Mouse (Mus musculus): ENCODE results near the gene Rnf145. TPM values are rescaled to one million over a fixed set of nuclear protein-coding genes. Genes with fewer than 3 reads are reported as not detected.
A peak's percentile ranks its signal among the peaks of the same experiment; 100 is the strongest.

The Rnf145 gene
- polyA plus RNA-seq, 1 experiment from 2014 or later = 71.9 TPM

GRCm38 (mm10) chr11:44496217-44496616 is 22.5 kb upstream of the Rnf145 start:
- H3K9ac ChIP-seq (replicated peaks; ENCODE audit: low read depth) = no peak overlapping the region
- H3K27me3 ChIP-seq (replicated peaks; ENCODE audit: insufficient read depth, low read length) = no peaks in the 10 kb centered on the region
- 36% methylated on average over 3 of the region's 3 CpGs for WGBS
- peak; percentile 48 for ATAC-seq
- peak; percentile 61 for DNase-seq (ENCODE audit: low spot score)
- peak overlapping the region; percentile 22 for H3K27ac ChIP-seq (ENCODE audit: low read length)
- H3K4me3 ChIP-seq (ENCODE audit: low read depth, low read length) = no peak overlapping the region
- no peaks in the 10 kb centered on the region for H3K9me3 ChIP-seq (ENCODE audit: low read length)
- no peak for TF ChIP-seq EP300 (IDR thresholded peaks at IDR 0.05)
- TF ChIP-seq CTCF (IDR thresholded peaks at IDR 0.05) = no peak
- H3K4me1 ChIP-seq (ENCODE audit: insufficient read depth, low read depth, low read length) = no peaks in the 10 kb centered on the region
- no peak overlapping the region for H3K4me2 ChIP-seq (replicated peaks; ENCODE audit: low read depth, low read length)
- H3K36me3 ChIP-seq (ENCODE audit: insufficient read depth, low read length) = no peaks in the 10 kb centered on the region

DNA sequence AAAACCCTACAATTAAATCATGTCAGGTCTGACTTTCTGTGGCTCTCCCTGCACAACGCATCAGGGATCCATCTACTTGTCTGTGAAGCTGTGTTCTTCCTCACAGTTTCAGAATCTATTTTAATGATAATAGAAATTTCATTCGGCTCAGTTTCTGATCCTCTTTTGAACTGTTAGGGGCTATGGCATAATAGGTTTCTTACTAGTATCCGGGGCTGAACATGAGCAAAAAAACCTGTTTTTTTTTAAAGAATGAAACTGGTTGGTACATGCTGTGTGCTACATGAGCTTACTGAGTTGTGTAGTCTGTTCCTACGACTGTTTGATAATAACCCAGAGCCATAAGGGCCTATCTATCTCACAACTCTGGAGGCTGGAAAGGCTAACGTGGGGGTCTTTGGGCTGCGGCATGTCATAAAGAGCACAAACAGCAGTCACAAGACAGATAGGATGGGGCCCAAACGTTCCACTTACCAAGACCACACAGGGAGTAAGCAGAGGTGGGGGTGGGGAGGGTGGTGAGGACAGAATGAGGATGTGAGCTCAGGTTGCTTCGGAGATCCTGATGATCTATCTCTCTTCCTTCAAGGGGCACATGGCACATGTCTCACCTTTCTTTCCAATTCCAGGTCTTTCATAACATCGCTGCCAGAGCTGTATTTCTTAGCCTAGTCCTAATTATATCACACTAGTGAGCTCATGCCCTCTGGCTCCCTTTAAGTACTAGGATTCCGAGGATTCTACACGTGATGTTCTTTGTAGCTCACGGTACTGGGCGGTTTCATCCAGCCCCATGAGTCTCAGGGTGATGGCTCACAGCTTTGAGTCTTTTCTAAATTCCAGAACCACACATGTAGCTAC is 20.1 kb upstream of the Rnf145 start:
- no peaks in the 10 kb centered on the region for H3K27me3 ChIP-seq (replicated peaks; ENCODE audit: insufficient read depth, low read length)
- no peak overlapping the region for H3K4me2 ChIP-seq (replicated peaks; ENCODE audit: low read depth, low read length)
- DNase-seq (ENCODE audit: low spot score) (no peak), ATAC-seq (no peak)
- H3K9me3 ChIP-seq (ENCODE audit: low read length) = no peaks in the 10 kb centered on the region
- 60% methylated on average over 13 of the region's 13 CpGs for WGBS
- no peaks in the 10 kb centered on the region for H3K4me1 ChIP-seq (ENCODE audit: insufficient read depth, low read depth, low read length)
- H3K9ac ChIP-seq (replicated peaks; ENCODE audit: low read depth) = no peak overlapping the region
- no peak for TF ChIP-seq EP300 (IDR thresholded peaks at IDR 0.05)
- H3K27ac ChIP-seq (ENCODE audit: low read length) = no peak overlapping the region
- H3K36me3 ChIP-seq (ENCODE audit: insufficient read depth, low read length) = no peaks in the 10 kb centered on the region
- H3K4me3 ChIP-seq (ENCODE audit: low read depth, low read length) = no peak overlapping the region

- H3K4me1 ChIP-seq (ENCODE audit: insufficient read depth, low read depth, low read length) = no peaks in the 10 kb centered on the region
- no peak overlapping the region for H3K4me3 ChIP-seq (ENCODE audit: low read depth, low read length)
- H3K9me3 ChIP-seq (ENCODE audit: low read length) = no peaks in the 10 kb centered on the region
- no peak overlapping the region for H3K9ac ChIP-seq (replicated peaks; ENCODE audit: low read depth)
- no peak for DNase-seq (ENCODE audit: low spot score)
- H3K27me3 ChIP-seq (replicated peaks; ENCODE audit: insufficient read depth, low read length) = no peaks in the 10 kb centered on the region
- no peak for ATAC-seq
- H3K36me3 ChIP-seq (ENCODE audit: insufficient read depth, low read length) = no peaks in the 10 kb centered on the region
- TF ChIP-seq CTCF (IDR thresholded peaks at IDR 0.05) (no peak), EP300 (IDR thresholded peaks at IDR 0.05) (no peak)
- H3K4me2 ChIP-seq (replicated peaks; ENCODE audit: low read depth, low read length) = no peak overlapping the region
- WGBS = 63% methylated on average over 7 of the region's 7 CpGs
- H3K27ac ChIP-seq (ENCODE audit: low read length) = no peak overlapping the region
Measured at GRCm38 (mm10) chr11:44500966-44501365, 17.8 kb upstream of the Rnf145 start.

GRCm38 (mm10) chr11:44501477-44501876 is 17.3 kb upstream of the Rnf145 start:
- DNase-seq (ENCODE audit: low spot score) = no peak
- TF ChIP-seq EP300 (IDR thresholded peaks at IDR 0.05) (no peak), CTCF (IDR thresholded peaks at IDR 0.05) (no peak)
- Histone ChIP-seq H3K36me3 (ENCODE audit: insufficient read depth, low read length) (no peaks in the 10 kb centered on the region), H3K27me3 (replicated peaks; ENCODE audit: insufficient read depth, low read length) (no peaks in the 10 kb centered on the region), H3K4me2 (replicated peaks; ENCODE audit: low read depth, low read length) (no peak overlapping the region), H3K9ac (replicated peaks; ENCODE audit: low read depth) (no peak overlapping the region), H3K9me3 (ENCODE audit: low read length) (no peaks in the 10 kb centered on the region), H3K4me3 (ENCODE audit: low read depth, low read length) (no peak overlapping the region), H3K4me1 (ENCODE audit: insufficient read depth, low read depth, low read length) (no peaks in the 10 kb centered on the region), H3K27ac (ENCODE audit: low read length) (no peak overlapping the region)
- WGBS = 68% methylated on average over 2 of the region's 2 CpGs
- ATAC-seq = no peak

GRCm38 (mm10) chr11:44502931-44503330 is 15.8 kb upstream of the Rnf145 start:
- 66% methylated on average over 5 of the region's 5 CpGs for WGBS
- DNase-seq (ENCODE audit: low spot score) (no peak), ATAC-seq (no peak)
- H3K4me3 ChIP-seq (ENCODE audit: low read depth, low read length) = no peak overlapping the region
- H3K27me3 ChIP-seq (replicated peaks; ENCODE audit: insufficient read depth, low read length) = no peaks in the 10 kb centered on the region
- H3K4me2 ChIP-seq (replicated peaks; ENCODE audit: low read depth, low read length) = no peak overlapping the region
- H3K36me3 ChIP-seq (ENCODE audit: insufficient read depth, low read length) = no peaks in the 10 kb centered on the region
- H3K27ac ChIP-seq (ENCODE audit: low read length) = no peak overlapping the region
- no peaks in the 10 kb centered on the region for H3K4me1 ChIP-seq (ENCODE audit: insufficient read depth, low read depth, low read length)
- H3K9me3 ChIP-seq (ENCODE audit: low read length) = no peaks in the 10 kb centered on the region
- H3K9ac ChIP-seq (replicated peaks; ENCODE audit: low read depth) = no peak overlapping the region
- TF ChIP-seq EP300 (IDR thresholded peaks at IDR 0.05) (no peak), CTCF (IDR thresholded peaks at IDR 0.05) (no peak)

GRCm38 (mm10) chr11:44504146-44504545 is 14.6 kb upstream of the Rnf145 start:
- DNase-seq (ENCODE audit: low spot score) (no peak), ATAC-seq (no peak)
- no peak overlapping the region for H3K27ac ChIP-seq (ENCODE audit: low read length)
- TF ChIP-seq CTCF (IDR thresholded peaks at IDR 0.05) (no peak), EP300 (IDR thresholded peaks at IDR 0.05) (no peak)
- H3K9me3 ChIP-seq (ENCODE audit: low read length) = no peaks in the 10 kb centered on the region
- H3K4me1 ChIP-seq (ENCODE audit: insufficient read depth, low read depth, low read length) = no peaks in the 10 kb centered on the region
- no peak overlapping the region for H3K4me2 ChIP-seq (replicated peaks; ENCODE audit: low read depth, low read length)
- no peaks in the 10 kb centered on the region for H3K36me3 ChIP-seq (ENCODE audit: insufficient read depth, low read length)
- H3K9ac ChIP-seq (replicated peaks; ENCODE audit: low read depth) = no peak overlapping the region
- WGBS = 65% methylated on average over 7 of the region's 7 CpGs
- H3K4me3 ChIP-seq (ENCODE audit: low read depth, low read length) = no peak overlapping the region
- H3K27me3 ChIP-seq (replicated peaks; ENCODE audit: insufficient read depth, low read length) = no peaks in the 10 kb centered on the region
